In the genomic region with DNA sequence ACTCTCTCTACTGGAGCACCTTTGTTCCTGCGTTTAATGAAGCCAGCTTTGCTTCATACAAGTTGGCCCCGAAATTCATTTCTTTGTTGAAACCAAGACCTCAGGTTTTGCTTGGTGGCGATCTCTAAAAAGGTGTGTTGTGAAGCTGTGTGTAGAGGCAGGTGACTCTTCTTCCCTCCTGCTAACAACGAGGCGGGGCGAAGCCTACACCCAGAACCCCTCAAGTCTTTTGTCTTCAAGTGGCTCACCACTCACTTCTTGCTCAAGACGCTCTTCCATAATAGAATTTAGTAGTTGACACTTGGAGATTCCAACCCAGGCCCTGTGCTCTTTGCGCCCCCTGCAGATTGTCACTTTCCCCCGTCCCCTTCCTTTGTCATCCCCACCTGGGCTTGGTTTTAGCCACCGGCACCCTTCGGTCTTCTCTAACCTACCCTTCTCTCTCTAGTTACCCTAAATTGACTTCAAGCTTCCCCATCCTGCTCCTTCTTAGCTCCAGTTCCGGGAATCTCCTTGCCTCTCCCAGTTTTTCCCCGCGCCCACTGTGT, we compare ENCODE assay signal across 7 mouse cellular contexts. TPM values are rescaled to one million over a fixed set of nuclear protein-coding genes. Genes with fewer than 3 reads are reported as not detected.
DNase-seq lines count a peak whose midpoint lies in the region; ATAC-seq and TF ChIP-seq lines count a peak whose summit lies in the region.

No protein-coding gene starts in this region.

- no peak for TF ChIP-seq POLR2A in small intestine, adult 2 months (IDR thresholded peaks at IDR 0.05; ENCODE audit: low read depth, low read length)

- peaks cover 22% of the 10 kb centered on the region for H3K4me1 ChIP-seq in lung, embryonic 16.5 days (replicated peaks; ENCODE audit: control insufficient read depth, insufficient read depth, low read length)
- H3K4me1 ChIP-seq in forebrain, embryonic 10.5 days, result peaks cover 23% of the 10 kb centered on the region
- H3K4me1 ChIP-seq in limb, embryonic 12.5 days (replicated peaks), result peaks cover 18% of the 10 kb centered on the region
- peaks cover 2% of the 10 kb centered on the region; the same call in 1 of the 2 replicates for H3K4me1 ChIP-seq in small intestine, adult 2 months (ENCODE audit: control insufficient read depth, insufficient read depth, insufficient read length, low read length)

- WGBS in lung, embryonic 16.5 days, result 11% methylated on average over 14 of the region's 14 CpGs
- 10% methylated on average over 14 of the region's 14 CpGs for WGBS in forebrain, embryonic 10.5 days
- 7% methylated on average over 14 of the region's 14 CpGs for WGBS in limb, embryonic 12.5 days
- WGBS in small intestine, adult 2 months, result 22% methylated on average over 14 of the region's 14 CpGs

- H3K27ac ChIP-seq in lung, embryonic 16.5 days (ENCODE audit: low read length), result peak overlapping the region; percentile 84
- peak overlapping the region; percentile 94 for H3K27ac ChIP-seq in forebrain, embryonic 10.5 days
- peak overlapping the region; percentile 90 for H3K27ac ChIP-seq in limb, embryonic 12.5 days
- no peak overlapping the region for H3K27ac ChIP-seq in small intestine, adult 2 months (ENCODE audit: insufficient read depth, low read depth, low read length)

- intact Hi-C loops in gastrocnemius, postnatal 14 days (cut with DNase I; ENCODE audit: low total_unique reads), result loop anchor here (5.0 to 10.0 kb wide), 2 partner anchors 218 to 380 kb away; no protein-coding TSS in a partner anchor

- H3K4me2 ChIP-seq in lung, embryonic 16.5 days (ENCODE audit: low read depth, low read length), result peak overlapping the region; percentile 56
- peak overlapping the region; percentile 86 for H3K4me2 ChIP-seq in limb, embryonic 12.5 days

- H3K9ac ChIP-seq in lung, embryonic 16.5 days (ENCODE audit: low read length), result peak overlapping the region; percentile 25; the same call in 1 of the 2 replicates
- no peak overlapping the region; the same call in 1 of the 2 replicates for H3K9ac ChIP-seq in limb, embryonic 12.5 days (replicated peaks)

- H3K27me3 ChIP-seq in lung, embryonic 16.5 days (ENCODE audit: control insufficient read depth, insufficient read depth, low read depth, low read length), result no peaks in the 10 kb centered on the region; the same call in 1 of the 2 replicates
- H3K27me3 ChIP-seq in forebrain, embryonic 10.5 days (ENCODE audit: poor library complexity, severe bottlenecking), result peaks cover 20% of the 10 kb centered on the region
- peaks cover 14% of the 10 kb centered on the region; the same call in 1 of the 2 replicates for H3K27me3 ChIP-seq in limb, embryonic 12.5 days
- no peaks in the 10 kb centered on the region for H3K27me3 ChIP-seq in small intestine, adult 2 months (ENCODE audit: control insufficient read depth, insufficient read depth, low read length)

- ATAC-seq in lung, embryonic 16.5 days (ENCODE audit: low read depth), result no peak; the same call in 1 of the 2 replicates
- no peak for ATAC-seq in limb, embryonic 12.5 days (ENCODE audit: insufficient number of reproducible peaks, insufficient read depth, low FRiP score, low TSS enrichment, low read depth)

- no peak for TF ChIP-seq CTCF in small intestine, adult 2 months (IDR thresholded peaks at IDR 0.05; ENCODE audit: extremely low read depth, insufficient read length, insufficient replicate concordance, low read depth, low read length)

- H3K9me3 ChIP-seq in lung, embryonic 16.5 days (ENCODE audit: control insufficient read depth, low read length), result no peaks in the 10 kb centered on the region
- no peaks in the 10 kb centered on the region for H3K9me3 ChIP-seq in forebrain, embryonic 10.5 days
- H3K9me3 ChIP-seq in limb, embryonic 12.5 days, result no peaks in the 10 kb centered on the region

- peaks cover 10% of the 10 kb centered on the region for H3K36me3 ChIP-seq in lung, embryonic 16.5 days (ENCODE audit: control insufficient read depth, insufficient read depth, low read length)
- H3K36me3 ChIP-seq in forebrain, embryonic 10.5 days (replicated peaks), result peaks cover 22% of the 10 kb centered on the region
- H3K36me3 ChIP-seq in limb, embryonic 12.5 days, result peaks cover 25% of the 10 kb centered on the region
- H3K36me3 ChIP-seq in small intestine, adult 2 months (ENCODE audit: control insufficient read depth, insufficient read depth, low read length), result peaks cover 13% of the 10 kb centered on the region

- peak overlapping the region; percentile 88 for H3K4me3 ChIP-seq in lung, embryonic 16.5 days (ENCODE audit: low read length)
- H3K4me3 ChIP-seq in forebrain, embryonic 10.5 days, result peak overlapping the region; percentile 88
- peak overlapping the region; percentile 81 for H3K4me3 ChIP-seq in limb, embryonic 12.5 days (replicated peaks)
- H3K4me3 ChIP-seq in small intestine, adult 2 months (ENCODE audit: low read depth, low read length), result peak overlapping the region; percentile 52

- no peak for DNase-seq in lung, postnatal 4 days
- no peak for DNase-seq in forebrain, embryonic 10.5 days (ENCODE audit: extremely low spot score, low spot score)
- DNase-seq in adrenal gland, adult 2 months, result no peak
- no peak for DNase-seq in gastrocnemius, postnatal 14 days

RNA-seq across cellular contexts. Expression of a gene that starts 0.5 kb away (rescaled TPM):
- polyA plus RNA-seq in lung, embryonic 16.5 days (2015; fragmentation: Nextera tagmentation; extraction: Ambion mirVana), result 0.97 and 1.6 TPM in 2 replicates
- polyA plus RNA-seq in forebrain, embryonic 10.5 days (2016; fragmentation: Nextera tagmentation; extraction: Ambion mirVana), result 0.12 and 0.20 TPM in 2 replicates
- polyA plus RNA-seq in limb, embryonic 12.5 days (2016; fragmentation: Nextera tagmentation; extraction: Ambion mirVana), result 0.13 and 0.26 TPM in 2 replicates
- not detected in 2 replicates for polyA plus RNA-seq in small intestine, adult 2 months (2012; rRNA removed)
- under 1 TPM in 1 of 2 experiments, not detected in 1; 0.20 TPM for total RNA-seq in adrenal gland, adult 2 months (2021)
- polyA plus RNA-seq in adrenal gland, adult 2 months (2012; rRNA removed), result 0.03 and 0.06 TPM in 2 replicates
- under 1 TPM; 0.16 to 0.22 TPM for total RNA-seq in gastrocnemius, postnatal 14 days (2021)

RNA-seq across cellular contexts. Expression of a gene that starts 0.6 kb away (rescaled TPM):
- 44.6 and 45.3 TPM in 2 replicates for polyA plus RNA-seq in lung, embryonic 16.5 days (2015; fragmentation: Nextera tagmentation; extraction: Ambion mirVana)
- 64.6 and 65.4 TPM in 2 replicates for polyA plus RNA-seq in forebrain, embryonic 10.5 days (2016; fragmentation: Nextera tagmentation; extraction: Ambion mirVana)
- 60.9 and 62.0 TPM in 2 replicates for polyA plus RNA-seq in limb, embryonic 12.5 days (2016; fragmentation: Nextera tagmentation; extraction: Ambion mirVana)
- 12.0 and 31.8 TPM in 2 replicates for polyA plus RNA-seq in small intestine, adult 2 months (2012; rRNA removed)
- 10 to 100 TPM; 17.9 to 18.0 TPM for total RNA-seq in adrenal gland, adult 2 months (2021)
- 355 and 410 TPM in 2 replicates for polyA plus RNA-seq in adrenal gland, adult 2 months (2012; rRNA removed)
- total RNA-seq in gastrocnemius, postnatal 14 days (2021), result 1 to 10 TPM; 6.2 to 6.8 TPM

RNA-seq across cellular contexts. Expression of a gene that starts 56.2 kb away (rescaled TPM):
- 4.7 and 5.5 TPM in 2 replicates for polyA plus RNA-seq in lung, embryonic 16.5 days (2015; fragmentation: Nextera tagmentation; extraction: Ambion mirVana)
- 10.7 TPM in 2 replicates for polyA plus RNA-seq in forebrain, embryonic 10.5 days (2016; fragmentation: Nextera tagmentation; extraction: Ambion mirVana)
- 2.8 and 3.2 TPM in 2 replicates for polyA plus RNA-seq in limb, embryonic 12.5 days (2016; fragmentation: Nextera tagmentation; extraction: Ambion mirVana)
- polyA plus RNA-seq in small intestine, adult 2 months (2012; rRNA removed), result 0.85 and 1.3 TPM in 2 replicates
- total RNA-seq in adrenal gland, adult 2 months (2021), result 10 to 100 TPM; 21.2 to 54.5 TPM
- 13.2 and 21.6 TPM in 2 replicates for polyA plus RNA-seq in adrenal gland, adult 2 months (2012; rRNA removed)
- total RNA-seq in gastrocnemius, postnatal 14 days (2021), result 1 to 10 TPM; 8.6 to 9.5 TPM
